Mouse (Mus musculus) liver, adult 2 months (tissue): Measurements from ENCODE around the gene Mturn.

Experiments used
- CTCF ChIP-seq: fragments of 200-500 bp; IDR thresholded peaks from 2 replicates; pipeline ENCODE4 v1.5.1; 2011; ENCODE audit warnings: low read depth, low read length, control low read depth
- POLR2A ChIP-seq: fragments of 200-500 bp; IDR thresholded peaks from 2 replicates; pipeline ENCODE4 v1.6.1; 2011; ENCODE audit warnings: low read length, control low read depth; ENCODE audit not compliant: insufficient read depth; ENCODE audit errors: extremely low read depth

GRCm38 (mm10) chr6:54718779-54719685 lies 37.6 kb downstream of the Mturn start:
- TF ChIP-seq CTCF, result no peak
- no peak for TF ChIP-seq POLR2A
